Mouse (Mus musculus): ENCODE measurements around the gene Tpx2.

- TF ChIP-seq CTCF (IDR thresholded peaks at IDR 0.05; ENCODE audit: low read depth) (no peak), EP300 (optimal IDR thresholded peaks at IDR 0.05) (no peak)
Measured at GRCm38 (mm10) chr2:152825168-152825697, 22.5 kb upstream of the Tpx2 start.
